Mouse (Mus musculus): ENCODE data around the gene Dgki.

DNA sequence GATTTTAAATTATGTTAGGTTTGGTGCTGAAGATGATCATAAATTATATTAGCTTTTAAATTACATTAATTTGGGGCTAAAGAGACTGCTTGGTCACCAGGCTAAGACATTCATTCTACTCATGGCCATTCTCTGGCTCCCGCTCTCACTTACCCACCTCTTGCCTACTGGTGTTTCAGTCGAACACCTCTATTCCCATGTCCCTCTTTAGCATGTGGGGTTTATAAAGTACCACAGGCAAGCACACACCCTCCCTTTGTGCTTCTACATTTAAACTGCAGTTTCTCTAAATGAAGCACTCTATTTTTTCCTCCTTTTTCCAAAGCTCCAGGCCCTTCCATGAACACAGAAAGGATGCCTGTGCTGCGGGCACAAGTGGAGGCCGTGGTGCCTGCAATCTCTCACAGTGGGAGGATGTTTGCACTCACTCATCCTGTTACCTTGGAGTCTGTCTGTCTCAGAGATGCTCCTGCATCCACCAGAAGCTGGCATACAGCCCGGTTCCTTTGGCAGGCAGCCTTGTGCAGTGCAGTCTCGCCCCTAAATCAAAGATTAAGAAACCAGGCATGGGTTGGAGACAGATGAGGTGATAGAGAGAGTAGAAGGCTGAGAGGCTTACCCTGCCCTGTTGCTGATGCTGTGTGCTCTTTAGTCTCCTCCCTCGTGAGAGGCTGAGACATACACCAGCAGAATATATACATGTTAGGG is 449.4 kb downstream of the Dgki start:
- TF ChIP-seq CTCF (IDR thresholded peaks at IDR 0.05; ENCODE audit: low read depth) (no peak), EP300 (IDR thresholded peaks at IDR 0.05; ENCODE audit: low read depth) (no peak)

Measured in liver, embryonic 14.5 days (tissue).